Mouse (Mus musculus) urinary bladder, adult 18-20 months (tissue): ENCODE measurements around the gene Pim3.
A peak's percentile ranks its signal among the peaks of the same experiment; 100 is the strongest.

Experiments used
- DNase-seq, 2 experiments: peaks; one replicate each; pipeline ENCODE4 v3.0.0; 2022; ENCODE audit warnings: low spot score in 2 of 2, mixed read lengths in 2 of 2

The Pim3 gene

DNA sequence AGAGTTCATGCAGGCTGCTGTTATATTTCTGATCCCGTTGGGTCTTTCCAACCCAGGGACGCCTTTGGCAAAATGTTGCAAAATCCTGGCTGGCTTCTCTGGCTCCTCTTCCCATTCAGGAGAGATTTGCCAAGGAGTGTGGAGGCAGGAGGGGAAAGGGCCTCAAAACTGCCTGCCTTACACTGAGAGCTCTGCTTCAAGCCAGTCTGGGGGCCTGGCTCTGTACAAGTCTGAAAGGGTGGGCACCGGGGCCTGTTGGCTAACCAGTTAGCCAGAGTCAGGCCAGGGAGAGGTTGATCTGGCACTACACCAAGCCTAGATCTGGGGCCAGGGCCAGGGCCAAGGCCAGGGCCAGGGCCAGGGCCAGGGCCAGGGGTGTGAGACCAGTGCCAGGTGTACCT lies 3.8 kb upstream of the Pim3 start:
- DNase-seq = no peak

- no peak for DNase-seq
Measured at GRCm38 (mm10) chr15:88858707-88859106, 3.3 kb upstream of the Pim3 start.

- DNase-seq = no peak
Measured at GRCm38 (mm10) chr15:88859206-88859970, 2.6 kb upstream of the Pim3 start.

- no peak for DNase-seq
Measured at GRCm38 (mm10) chr15:88860781-88861180, 1.2 kb upstream of the Pim3 start.

- DNase-seq = peak; percentile 81
Measured at GRCm38 (mm10) chr15:88862881-88863694, 1.1 kb downstream of the Pim3 start.

DNA sequence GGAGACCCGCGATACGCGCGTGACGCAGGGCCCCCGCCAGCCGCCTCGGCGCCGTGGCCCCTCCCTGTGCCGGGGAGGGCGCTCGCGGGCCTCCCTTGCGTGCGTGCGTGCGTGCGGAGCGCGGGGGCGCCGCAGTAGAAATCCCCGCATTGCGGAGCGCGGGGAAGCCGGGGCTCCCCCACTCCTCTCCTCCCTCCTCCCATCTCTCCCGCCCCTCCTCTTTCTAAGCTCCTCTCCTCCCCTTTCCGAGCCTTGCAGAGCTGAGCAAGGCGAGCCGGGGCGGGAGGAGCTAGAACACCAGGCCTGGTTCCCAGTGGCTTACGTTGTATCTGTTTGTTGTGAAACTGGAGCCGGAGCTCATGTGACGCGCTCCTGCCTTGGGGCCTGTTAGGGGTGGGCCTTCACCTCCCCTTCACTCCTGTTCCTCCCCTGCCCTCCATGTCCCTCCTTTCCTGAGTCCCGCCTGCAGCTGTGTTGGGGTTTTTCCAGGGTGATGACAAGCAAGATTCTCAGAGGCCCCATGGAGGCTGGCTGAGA lies 1.8 kb downstream of the Pim3 start:
- DNase-seq = peak; percentile 65 to 94

DNA sequence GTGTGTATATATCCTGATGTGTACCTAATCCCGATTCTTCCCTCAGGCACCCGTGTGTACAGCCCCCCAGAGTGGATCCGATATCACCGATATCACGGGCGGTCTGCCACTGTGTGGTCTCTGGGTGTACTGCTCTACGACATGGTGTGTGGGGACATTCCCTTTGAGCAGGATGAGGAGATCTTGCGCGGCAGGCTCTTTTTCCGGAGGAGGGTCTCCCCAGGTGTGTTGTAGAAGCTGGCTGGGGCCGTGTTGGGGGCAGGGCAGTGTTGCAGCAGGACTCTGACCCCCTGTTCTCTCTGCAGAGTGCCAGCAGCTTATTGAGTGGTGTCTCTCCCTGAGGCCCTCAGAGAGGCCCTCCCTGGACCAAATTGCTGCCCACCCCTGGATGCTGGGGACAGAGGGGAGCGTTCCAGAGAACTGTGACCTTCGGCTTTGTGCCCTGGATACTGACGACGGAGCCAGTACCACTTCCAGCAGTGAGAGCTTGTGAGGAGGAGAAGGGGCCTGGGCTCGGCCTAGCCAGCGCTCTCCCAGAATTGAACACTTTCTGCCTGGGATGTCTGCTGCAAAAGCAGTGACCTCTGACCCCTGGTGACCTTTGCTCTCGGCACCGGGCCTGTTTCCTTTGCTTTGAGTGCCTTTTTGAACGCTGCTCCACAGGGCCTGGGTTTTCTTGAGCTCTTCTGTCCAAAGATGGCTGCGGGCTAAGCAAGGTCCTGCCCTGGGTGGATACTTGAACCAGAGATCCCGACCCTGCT lies 2.5 kb downstream of the Pim3 start:
- no peak for DNase-seq

- DNase-seq = no peak
Measured at GRCm38 (mm10) chr15:88865061-88865460, 3.1 kb downstream of the Pim3 start.

DNA sequence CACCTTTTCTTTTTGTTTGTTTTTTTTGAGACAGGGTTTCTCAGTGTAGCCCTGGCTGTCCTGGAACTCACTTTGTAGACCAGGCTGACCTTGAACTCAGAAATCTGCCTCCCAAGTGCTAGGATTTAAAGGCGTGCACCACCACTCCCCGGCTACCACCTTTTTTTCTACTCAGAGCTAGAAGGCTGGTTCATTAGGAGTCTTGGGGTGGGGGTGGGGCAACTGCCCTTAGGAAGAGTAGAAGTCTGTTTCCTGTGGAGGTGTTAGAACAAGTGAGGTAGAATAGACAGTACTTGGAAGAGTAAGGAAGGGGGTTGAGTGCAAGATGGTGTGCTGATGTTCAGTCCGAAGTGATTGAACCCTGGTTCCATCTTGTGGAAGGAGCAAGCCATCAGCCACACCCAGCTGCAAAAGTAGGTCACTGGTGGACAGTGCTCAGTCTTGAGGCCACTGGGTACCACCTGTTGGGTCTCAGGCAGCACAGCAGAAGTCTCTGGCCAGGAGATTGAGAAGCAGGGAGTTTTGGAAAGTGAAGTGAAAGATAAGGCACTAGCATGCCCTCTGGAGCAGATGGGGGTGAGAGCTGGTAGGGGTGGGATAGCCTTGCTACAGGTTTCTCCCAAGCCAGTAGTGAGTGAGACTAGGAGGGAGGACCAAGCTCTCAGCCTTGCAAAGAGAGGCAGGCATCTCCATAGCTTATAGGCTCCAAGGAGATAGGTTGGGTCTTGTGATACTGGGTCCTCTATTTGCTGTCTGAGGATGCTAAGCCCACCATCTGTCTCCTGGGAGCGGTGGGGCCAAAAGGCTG lies 4.1 kb downstream of the Pim3 start:
- no peak for DNase-seq

DNA sequence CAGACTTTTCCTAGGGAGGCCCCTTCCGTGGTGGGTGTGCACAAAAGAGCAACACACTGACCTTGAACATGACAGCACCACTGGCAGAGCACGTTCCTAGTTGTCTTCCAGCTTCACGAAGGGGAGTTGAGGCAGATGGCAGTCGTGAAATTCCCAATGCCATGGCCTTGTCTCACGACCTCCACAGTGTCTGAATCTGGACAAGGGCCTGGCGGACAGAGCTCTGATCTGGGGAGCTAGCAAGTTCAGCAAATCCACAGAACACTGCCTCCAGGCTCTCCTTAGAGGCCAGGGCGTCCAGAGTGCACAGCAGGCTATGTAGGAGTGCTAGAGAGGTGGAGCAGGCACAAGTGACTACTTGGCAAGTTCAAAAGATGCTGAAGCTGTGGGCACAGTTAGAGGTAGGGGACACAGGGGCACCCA lies 5.0 kb downstream of the Pim3 start:
- DNase-seq = no peak

- DNase-seq = no peak
Measured at GRCm38 (mm10) chr15:88867368-88868023, 5.5 kb downstream of the Pim3 start.

DNA sequence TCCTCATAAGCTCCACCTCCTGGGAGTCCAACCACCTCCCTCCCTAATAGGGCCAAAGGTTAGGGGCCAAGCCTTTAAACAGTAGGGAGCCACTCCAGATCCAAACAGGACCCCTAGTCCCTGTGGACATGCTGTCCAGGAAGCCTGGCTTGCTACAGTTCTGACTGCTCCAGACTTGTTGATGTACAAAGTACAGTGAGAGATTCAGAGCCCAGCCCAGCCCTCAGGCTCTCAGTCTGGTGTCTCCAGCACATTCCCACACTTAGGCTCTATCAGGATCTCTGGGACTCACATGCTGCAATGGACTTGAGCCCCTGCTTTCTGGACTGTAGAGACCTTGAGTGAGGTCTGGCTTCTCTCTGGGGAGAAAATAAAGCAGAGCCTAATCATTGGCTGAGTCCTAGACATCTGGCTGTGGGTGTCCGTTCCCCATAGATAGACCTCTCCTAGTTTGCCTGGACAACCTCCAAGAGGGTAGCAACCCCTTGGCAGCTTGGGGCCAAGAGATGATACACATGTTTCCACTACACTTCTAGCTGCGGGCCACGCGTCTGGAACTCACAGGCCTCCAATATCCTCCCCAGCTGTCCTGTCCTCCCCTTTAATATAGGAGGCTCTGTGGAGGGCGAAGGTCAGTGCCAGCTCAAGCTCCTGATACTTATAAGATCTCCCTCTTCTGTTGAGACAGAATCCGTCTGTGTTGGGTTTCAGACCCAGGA lies 6.2 kb downstream of the Pim3 start:
- DNase-seq = no peak

DNA sequence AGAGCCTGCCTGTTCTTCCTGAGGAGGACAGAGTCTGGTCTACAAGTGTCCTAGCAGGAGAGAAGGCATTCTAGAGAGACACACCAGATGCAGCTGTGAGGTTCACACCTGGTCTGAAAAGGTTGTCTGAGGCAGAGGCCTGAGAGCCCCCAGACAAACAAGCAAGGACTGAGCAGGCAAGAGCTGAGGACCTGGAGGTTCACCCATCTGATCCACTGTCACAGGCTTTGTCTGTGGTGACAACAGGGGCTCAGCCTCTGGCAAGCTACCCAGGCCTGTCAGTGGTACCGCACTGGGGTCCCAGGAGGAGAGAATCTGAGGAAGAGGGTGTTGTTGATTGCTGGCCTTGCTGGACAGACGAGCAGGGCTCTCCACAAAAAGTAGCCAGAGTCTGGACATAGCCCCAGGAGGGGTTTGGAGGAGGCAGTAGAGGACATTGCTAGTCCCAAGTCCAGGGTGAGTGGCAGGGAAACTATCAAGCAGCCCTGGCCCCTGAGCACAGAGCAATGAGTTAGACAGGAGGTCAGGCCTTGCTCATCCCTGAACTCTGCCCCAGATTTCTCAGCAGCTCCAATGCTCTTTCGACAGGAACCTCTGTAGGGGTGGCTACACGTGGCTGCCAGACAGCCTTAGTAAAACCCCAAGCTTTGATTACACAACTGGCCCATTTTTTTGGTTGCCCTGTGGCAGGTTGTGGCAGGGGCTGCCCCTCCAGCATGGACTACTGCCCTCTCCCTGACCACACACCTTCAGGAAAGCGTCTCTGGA lies 8.6 kb downstream of the Pim3 start:
- no peak for DNase-seq

GRCm38 (mm10) chr15:88874061-88874460 lies 12.1 kb downstream of the Pim3 start:
- no peak for DNase-seq

DNA sequence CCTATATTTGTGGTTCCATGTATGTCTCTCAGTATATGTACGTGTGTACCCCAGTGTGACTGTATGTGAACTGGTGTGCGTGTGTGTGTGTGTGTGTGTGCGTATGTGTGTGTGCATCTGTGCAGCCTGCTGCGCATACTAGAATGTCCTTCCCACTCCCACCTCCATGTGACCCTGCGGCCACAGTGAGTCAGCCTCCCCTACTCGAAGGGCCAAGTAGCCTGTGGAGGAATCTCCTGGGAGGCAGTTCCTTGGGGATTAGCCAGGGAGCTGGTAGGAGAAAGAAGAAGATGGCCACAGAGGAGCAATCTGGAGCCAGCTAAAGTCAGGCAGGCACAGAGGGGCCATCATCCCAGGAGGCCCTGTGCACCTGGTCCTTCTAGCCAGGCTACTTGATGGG lies 12.5 kb downstream of the Pim3 start:
- no peak for DNase-seq

DNA sequence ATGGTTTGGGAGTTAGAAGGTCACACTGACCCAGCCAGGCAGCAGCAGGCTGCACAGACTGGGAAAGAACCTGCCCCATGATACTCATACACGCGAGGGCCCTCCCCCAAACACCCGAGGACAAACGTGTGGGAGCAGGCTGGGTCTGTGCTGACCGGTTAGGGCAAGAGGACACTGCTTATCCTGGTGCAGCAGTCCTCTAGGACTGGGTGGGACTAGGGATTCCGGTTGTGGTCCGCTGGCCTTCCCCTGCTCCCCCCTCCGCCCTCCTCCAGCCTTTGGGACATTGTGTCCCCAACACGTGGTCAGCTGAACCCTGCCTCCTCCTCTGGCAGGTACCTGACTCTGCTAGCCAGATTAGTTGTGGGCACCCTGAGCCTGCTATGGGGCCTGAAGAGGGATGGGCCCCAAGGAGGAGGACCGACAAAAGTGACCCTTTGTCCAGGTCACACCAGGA lies 13.7 kb downstream of the Pim3 start:
- no peak for DNase-seq

- DNase-seq = peak in 1 of 2 experiments; percentile 83
Measured at GRCm38 (mm10) chr15:88876155-88877020, 14.4 kb downstream of the Pim3 start.

GRCm38 (mm10) chr15:88877021-88877400 lies 15.0 kb downstream of the Pim3 start:
- no peak for DNase-seq
